Mouse (Mus musculus) Patski (cell line): Measurements from ENCODE around the gene Zfp428. TPM values are rescaled to one million over a fixed set of nuclear protein-coding genes. Genes with fewer than 3 reads are reported as not detected.

Experiments used
- ATAC-seq: fragments of 100-300 bp; one replicate; pipeline ENCODE4 v1.8.0; 2021
- CTCF ChIA-PET: fragments of 350-600 bp; sonication (Branson Sonifier 250); formaldehyde crosslinking; loops from one replicate; lab custom pipeline; 2022; ENCODE audit warnings: inconsistent platforms; lab: Charles Lee
- POLR2A ChIA-PET: fragments of 350-600 bp; sonication (Branson Sonifier 250); formaldehyde crosslinking; loops from one replicate; lab custom pipeline; 2022; ENCODE audit warnings: antibody characterized with exemption, inconsistent platforms; lab: Charles Lee
- DNase-seq: peaks from one replicate; pipeline ENCODE4 v3.0.0-alpha.2; 2011; ENCODE audit warnings: low read depth, low spot score
- H3K27me3 ChIP-seq: fragments of 371-371 bp; one replicate; pipeline ENCODE4 v1.5.1; 2021
- CTCF ChIP-seq: fragments of 100-300 bp; IDR thresholded peaks from one replicate; pipeline ENCODE4 v1.5.1; 2021
- in situ Hi-C: fragments of 300-500 bp; cut with MboI; formaldehyde crosslinking; loops from 3 replicates; pipeline ENCODE4 v1.11.1; 2018; ENCODE audit warnings: low pct_unique_long_range_greater_than_20kb, mixed read lengths
- polyA plus RNA-seq: library from polyadenylated mRNA; unstranded; gene quantifications from one replicate; pipeline ENCODE4 v1.2.3, GENCODE M21; 2021

The Zfp428 gene
- polyA plus RNA-seq, 1 experiment from 2014 or later = 32.4 TPM

DNA sequence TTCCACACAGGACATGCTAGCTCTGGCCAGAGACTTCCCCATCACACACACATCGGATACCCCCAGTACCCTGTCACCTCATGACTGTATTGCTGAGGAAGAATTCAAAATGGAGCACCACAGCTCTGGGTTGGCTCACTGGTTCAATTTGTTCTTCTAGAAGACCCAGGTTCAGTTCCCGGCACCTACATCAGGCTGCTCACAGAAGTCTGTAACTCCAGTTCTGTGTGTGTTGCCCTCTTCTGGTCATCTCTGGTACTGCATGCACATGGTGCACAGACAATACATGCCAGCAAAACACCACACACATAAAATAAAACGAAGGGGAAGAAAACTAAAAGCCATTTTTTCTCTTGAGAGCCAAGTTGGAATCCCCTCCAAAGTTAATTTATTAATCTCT, 37.7 kb upstream of the Zfp428 start:
- H3K27me3 ChIP-seq = no peaks in the 10 kb centered on the region
- ATAC-seq (no peak), DNase-seq (no peak)
- CTCF ChIA-PET = no interaction called here
- in situ Hi-C loops = no loop called here
- POLR2A ChIA-PET = no interaction called here
- TF ChIP-seq CTCF = peak; percentile 71

DNA sequence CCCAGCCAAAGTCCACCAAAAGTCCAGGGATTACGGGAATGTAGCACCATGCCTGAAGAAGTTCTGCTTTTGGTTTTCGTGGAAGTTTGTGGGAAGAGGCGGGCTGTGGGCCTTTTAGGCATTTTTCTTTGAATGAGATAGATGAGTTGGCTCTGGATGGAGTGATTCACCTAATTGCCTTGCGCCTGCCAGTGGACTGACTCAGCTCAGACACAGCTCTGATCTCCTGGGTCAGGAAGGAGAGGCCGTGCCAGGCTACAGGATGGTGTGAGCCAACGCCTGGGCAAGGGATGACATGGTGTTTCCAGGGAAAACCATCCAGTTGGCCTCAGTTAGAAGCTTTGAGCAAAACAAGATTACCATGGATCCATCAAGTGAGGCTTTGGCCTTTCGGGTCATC, 36.5 kb upstream of the Zfp428 start:
- ChIA-PET CTCF (interaction anchor here (1.3 kb wide), 1 partner anchor 29 kb away, joined by 5 read pairs; no protein-coding TSS in a partner anchor), POLR2A (interaction anchor here (0.8 kb wide), 1 partner anchor 27 kb away, joined by 3 read pairs; no protein-coding TSS in a partner anchor)
- H3K27me3 ChIP-seq = no peaks in the 10 kb centered on the region
- TF ChIP-seq CTCF = no peak
- in situ Hi-C loops = loop anchor here (10.0 kb wide), 1 partner anchor 184 kb away; no protein-coding TSS in a partner anchor
- DNase-seq = peak; percentile 83
- ATAC-seq = peak; percentile 98

DNA sequence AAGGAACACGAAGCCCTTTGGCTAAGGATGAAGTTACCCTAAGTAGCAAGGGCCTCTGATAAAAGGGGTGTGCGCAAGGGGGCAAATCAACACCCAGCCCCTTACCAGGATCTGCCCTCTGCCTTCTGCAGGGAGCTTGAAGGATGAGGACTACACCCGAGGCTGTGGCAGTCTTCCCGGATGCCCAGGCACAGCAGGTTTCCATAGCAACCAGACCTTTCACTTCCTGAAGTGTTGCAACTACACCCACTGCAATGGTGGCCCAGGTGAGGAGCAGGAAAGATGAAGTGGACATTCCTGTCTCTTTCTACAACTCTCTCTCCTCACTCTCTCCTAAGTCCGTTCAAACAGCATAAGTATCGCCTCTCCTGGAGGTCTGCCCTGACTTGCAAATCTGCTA, 34.4 kb upstream of the Zfp428 start:
- ATAC-seq (no peak), DNase-seq (no peak)
- TF ChIP-seq CTCF = no peak
- in situ Hi-C loops = loop anchor here (10.0 kb wide), 1 partner anchor 182 kb away; no protein-coding TSS in a partner anchor
- ChIA-PET POLR2A (interaction anchor here (0.6 kb wide), 1 partner anchor 601 kb away, joined by 3 read pairs; no protein-coding TSS in a partner anchor), CTCF (interaction anchor here (1.0 to 4.0 kb wide), 19 partner anchors 8 to 190 kb away, joined by 3 to 42 read pairs (median 5); partner anchors contain the start of genes Cadm4, Irgq and Zfp428)
- H3K27me3 ChIP-seq = no peaks in the 10 kb centered on the region

DNA sequence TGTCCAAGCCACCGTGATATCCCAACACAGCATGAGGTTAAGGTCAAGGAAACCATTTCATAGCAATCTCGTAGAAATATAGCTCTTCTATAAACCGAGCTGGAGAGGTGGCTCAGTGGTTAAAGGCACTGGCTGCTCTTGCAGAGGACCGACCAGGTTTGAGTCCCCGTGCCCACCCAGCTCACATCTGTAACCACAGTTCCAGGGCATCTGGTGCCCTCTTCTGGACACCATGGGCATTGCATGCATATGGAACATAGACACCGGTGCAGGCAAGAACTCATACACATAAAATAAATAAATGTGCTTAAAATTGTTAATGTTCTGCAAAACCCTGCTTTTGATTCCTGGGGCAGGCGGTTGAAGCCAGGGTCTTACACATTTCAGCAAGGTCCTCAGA, 33.9 kb upstream of the Zfp428 start:
- no peaks in the 10 kb centered on the region for H3K27me3 ChIP-seq
- POLR2A ChIA-PET = no interaction called here
- peak; percentile 74 for TF ChIP-seq CTCF
- ATAC-seq = no peak
- CTCF ChIA-PET = interaction anchor here (0.8 to 4.0 kb wide), 30 partner anchors 9 to 190 kb away, joined by 3 to 42 read pairs (median 5); partner anchors contain the start of genes Cadm4, Irgc1, Irgq and Plaur
- in situ Hi-C loops = loop anchor here (10.0 kb wide), 1 partner anchor 182 kb away; no protein-coding TSS in a partner anchor
- no peak for DNase-seq

DNA sequence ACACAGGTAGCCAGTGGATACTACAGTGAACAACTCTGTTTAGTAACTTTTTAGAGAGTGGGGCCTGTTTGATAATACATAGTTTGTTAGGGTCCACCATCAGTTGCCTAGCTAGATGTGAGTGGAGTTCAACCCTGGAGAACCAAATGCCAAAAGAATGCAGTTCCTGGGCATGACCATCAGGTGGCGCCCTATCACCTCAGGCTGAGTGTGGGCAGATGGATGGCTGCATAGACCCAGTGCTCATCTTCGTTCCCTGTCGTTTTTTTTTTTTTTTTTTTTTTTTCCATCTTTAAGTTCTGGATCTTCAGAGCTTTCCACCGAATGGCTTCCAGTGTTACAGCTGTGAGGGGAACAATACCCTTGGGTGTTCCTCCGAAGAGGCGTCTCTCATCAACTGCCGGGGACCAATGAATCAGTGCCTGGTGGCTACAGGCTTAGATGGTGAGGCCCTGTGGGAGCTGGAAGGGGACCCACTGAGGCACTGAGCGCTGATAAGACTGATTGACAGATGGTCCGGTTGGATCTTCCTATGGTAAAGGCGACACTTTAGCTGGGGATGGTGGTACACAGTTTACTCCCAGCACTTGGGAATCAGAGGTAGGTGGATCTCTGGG, 32.8 kb upstream of the Zfp428 start:
- ChIA-PET POLR2A (interaction anchor here (0.6 to 1.6 kb wide), 2 partner anchors 15 to 90 kb away, joined by 4 read pairs; no protein-coding TSS in a partner anchor), CTCF (interaction anchor here (0.8 to 4.0 kb wide), 35 partner anchors 8 to 189 kb away, joined by 3 to 42 read pairs (median 5); partner anchors contain the start of genes Cadm4, Irgc1, Irgq and Plaur)
- in situ Hi-C loops = loop anchor here (10.0 kb wide), 1 partner anchor 181 kb away; no protein-coding TSS in a partner anchor
- H3K27me3 ChIP-seq = no peaks in the 10 kb centered on the region
- DNase-seq (peak; percentile 38), ATAC-seq (no peak)
- TF ChIP-seq CTCF = peak; percentile 93

DNA sequence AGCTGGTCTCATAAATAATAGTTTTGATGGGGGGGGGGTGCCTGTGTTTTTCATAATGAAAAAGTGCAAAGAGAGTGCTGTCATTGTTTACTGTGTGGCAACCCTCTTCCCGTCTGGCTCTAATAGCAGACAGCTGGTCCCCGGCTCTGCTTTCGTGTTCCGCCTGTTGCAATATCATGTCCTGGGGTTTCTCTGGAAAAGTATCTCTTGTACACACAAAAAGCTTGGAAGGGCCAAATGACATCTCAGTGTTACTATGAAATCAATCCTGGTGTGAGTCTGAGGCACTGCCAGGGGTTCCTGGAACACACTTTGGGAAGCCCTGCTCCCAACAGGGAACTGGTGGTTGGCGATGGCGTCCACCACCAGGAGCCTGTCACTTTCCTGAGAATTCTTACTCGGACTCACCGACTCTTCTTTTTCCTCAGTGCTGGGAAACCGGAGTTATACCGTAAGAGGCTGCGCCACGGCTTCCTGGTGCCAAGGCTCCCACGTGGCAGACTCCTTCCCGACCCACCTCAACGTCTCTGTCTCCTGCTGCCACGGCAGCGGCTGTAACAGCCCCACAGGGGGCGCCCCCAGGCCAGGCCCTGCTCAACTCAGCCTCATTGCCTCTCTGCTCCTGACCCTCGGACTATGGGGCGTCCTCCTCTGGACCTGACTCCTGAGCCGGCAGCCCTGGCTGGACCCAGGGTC, 31.8 kb upstream of the Zfp428 start:
- ChIA-PET POLR2A (interaction anchor here (0.9 to 1.6 kb wide), 2 partner anchors 33 to 89 kb away, joined by 4 to 6 read pairs; no protein-coding TSS in a partner anchor), CTCF (interaction anchor here (1.2 to 4.0 kb wide), 12 partner anchors 10 to 92 kb away, joined by 3 to 42 read pairs (median 6); partner anchors contain the start of gene Irgq)
- no peaks in the 10 kb centered on the region for H3K27me3 ChIP-seq
- in situ Hi-C loops = loop anchor here (5.0 to 10.0 kb wide), 2 partner anchors 97 to 180 kb away; no protein-coding TSS in a partner anchor
- ATAC-seq = no peak
- no peak for TF ChIP-seq CTCF
- DNase-seq = no peak

DNA sequence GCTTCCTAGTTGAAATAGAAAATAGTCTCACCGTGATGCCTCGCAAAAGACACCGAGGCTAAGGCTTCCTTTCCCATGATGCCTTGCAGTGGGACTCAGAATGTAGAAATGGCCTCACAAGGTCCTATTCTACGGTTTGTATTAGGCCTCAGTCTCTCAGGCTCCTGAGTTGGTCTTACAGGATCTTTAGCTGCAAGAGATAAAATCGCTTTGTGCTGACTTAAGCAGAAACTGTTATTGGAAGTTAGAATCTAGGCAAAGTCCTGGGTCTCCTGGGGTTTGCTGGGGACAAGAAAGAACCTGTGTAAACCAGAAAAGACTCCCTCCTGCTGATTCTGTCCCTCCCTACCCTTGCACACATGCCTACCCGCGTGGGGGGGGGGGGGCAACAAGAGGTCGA, 30.5 kb upstream of the Zfp428 start:
- ATAC-seq (no peak), DNase-seq (no peak)
- ChIA-PET CTCF (interaction anchor here (1.7 kb wide), 1 partner anchor 50 kb away, joined by 4 read pairs; no protein-coding TSS in a partner anchor), POLR2A (no interaction called here)
- in situ Hi-C loops = loop anchor here (5.0 to 10.0 kb wide), 2 partner anchors 96 to 178 kb away; no protein-coding TSS in a partner anchor
- TF ChIP-seq CTCF = no peak
- no peaks in the 10 kb centered on the region for H3K27me3 ChIP-seq

DNA sequence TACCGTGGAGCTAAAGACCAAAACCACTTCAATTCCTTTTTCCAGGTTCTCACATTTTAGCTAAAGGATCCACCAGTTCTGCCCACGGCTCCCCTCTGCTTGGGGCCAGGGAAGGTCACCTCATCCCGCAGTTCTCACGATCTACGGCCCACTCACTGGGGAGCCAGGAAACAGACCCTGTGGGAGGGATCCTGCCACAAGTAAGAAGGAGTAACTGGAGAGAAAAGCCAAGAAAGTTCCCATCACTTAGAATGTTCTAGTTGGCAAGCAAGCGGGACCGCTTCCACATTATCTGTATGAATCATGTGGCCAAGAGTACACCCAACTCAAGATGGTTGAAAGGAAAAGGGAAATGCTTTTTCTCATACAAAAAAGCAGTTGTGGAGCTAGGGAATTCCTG, 29.9 kb upstream of the Zfp428 start:
- H3K27me3 ChIP-seq = no peaks in the 10 kb centered on the region
- DNase-seq (no peak), ATAC-seq (no peak)
- POLR2A ChIA-PET = no interaction called here
- TF ChIP-seq CTCF = no peak
- CTCF ChIA-PET = interaction anchor here (1.7 kb wide), 1 partner anchor 50 kb away, joined by 4 read pairs; no protein-coding TSS in a partner anchor
- in situ Hi-C loops = loop anchor here (5.0 to 10.0 kb wide), 2 partner anchors 95 to 178 kb away; no protein-coding TSS in a partner anchor

DNA sequence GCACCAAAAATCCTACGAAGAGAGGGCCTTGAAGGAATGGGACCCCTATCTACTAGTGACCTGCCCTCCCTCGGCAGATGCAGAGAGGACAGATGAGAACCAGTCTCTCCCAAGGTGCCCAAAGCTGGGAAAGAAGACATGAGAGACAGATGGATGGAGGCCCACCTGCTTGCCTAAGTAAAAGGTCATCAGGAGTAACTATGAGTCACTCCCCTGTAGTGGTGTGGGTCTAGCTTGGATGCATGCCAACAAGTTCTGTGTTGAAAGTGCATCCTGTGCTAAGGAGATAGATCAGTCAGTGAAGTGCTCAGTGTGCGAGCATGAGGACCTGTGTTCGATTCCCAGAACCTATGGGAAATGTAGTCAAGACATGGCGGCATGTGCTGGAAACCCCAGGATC, 27.9 kb upstream of the Zfp428 start:
- ChIA-PET POLR2A (no interaction called here), CTCF (no interaction called here)
- no peak for DNase-seq
- H3K27me3 ChIP-seq = no peaks in the 10 kb centered on the region
- no peak for TF ChIP-seq CTCF
- in situ Hi-C loops = loop anchor here (5.0 to 10.0 kb wide), 2 partner anchors 93 to 176 kb away; no protein-coding TSS in a partner anchor
- no peak for ATAC-seq

DNA sequence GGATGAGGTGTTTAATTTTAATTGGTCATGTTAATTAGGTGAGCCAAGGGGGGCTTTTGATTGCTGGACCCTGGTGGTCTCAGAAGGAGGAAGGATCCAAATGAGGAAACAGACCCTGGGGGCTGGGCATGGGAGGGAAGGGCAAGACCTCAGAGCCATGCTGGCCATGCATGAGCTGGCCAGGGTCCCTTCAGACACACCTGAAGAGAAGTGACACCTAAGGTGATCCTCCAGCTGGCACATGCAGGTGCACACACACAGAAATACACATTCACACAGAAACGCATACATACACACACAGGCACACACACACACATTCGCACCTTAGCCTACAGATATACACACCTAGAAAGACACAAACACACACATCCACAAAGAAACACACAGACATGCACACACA, 27.1 kb upstream of the Zfp428 start:
- in situ Hi-C loops = loop anchor here (5.0 to 10.0 kb wide), 2 partner anchors 93 to 175 kb away; no protein-coding TSS in a partner anchor
- ATAC-seq = no peak
- H3K27me3 ChIP-seq = no peaks in the 10 kb centered on the region
- ChIA-PET POLR2A (no interaction called here), CTCF (no interaction called here)
- no peak for DNase-seq
- no peak for TF ChIP-seq CTCF
